Mouse (Mus musculus) CD4-positive, CD25-positive, alpha-beta regulatory T cell, adult 9 weeks (primary cell): ENCODE measurements around the gene Cnih2. TPM values are rescaled to one million over a fixed set of nuclear protein-coding genes. Genes with fewer than 3 reads are reported as not detected.

Experiments used
- polyA plus RNA-seq: library from polyadenylated mRNA; unstranded; fragments of 100-300 nt; shearing (Covaris generic); gene quantifications from one replicate; pipeline ENCODE4 v1.2.1, GENCODE M21; 2017

The Cnih2 gene
- 1.5 TPM for polyA plus RNA-seq

GRCm38 (mm10) chr19:5098363-5099143, at the start of gene Cnih2:
Gene Cnih2, minus strand, starts transcription at chr19:5098521.

DNA sequence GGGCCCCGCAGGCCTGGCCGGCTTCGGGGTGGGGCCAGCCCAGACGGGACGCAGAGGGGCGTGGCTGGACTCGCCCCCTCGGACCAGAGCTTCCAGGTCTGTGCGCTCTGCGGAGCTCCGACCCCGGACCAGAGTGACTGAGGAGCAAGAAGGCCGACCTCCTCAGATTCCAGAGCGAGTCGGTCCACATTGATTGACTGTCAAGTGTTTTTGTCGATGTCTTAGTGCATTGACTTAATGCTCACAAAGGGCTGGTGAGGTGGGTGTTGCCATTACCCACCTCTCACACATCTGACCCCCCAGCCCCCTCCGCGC, 20.0 kb upstream of the Cnih2 start, which contains the start of gene Klc2:
TSS of gene Klc2 (minus strand) at position 177 of the 315 bp plus-strand sequence.

DNA sequence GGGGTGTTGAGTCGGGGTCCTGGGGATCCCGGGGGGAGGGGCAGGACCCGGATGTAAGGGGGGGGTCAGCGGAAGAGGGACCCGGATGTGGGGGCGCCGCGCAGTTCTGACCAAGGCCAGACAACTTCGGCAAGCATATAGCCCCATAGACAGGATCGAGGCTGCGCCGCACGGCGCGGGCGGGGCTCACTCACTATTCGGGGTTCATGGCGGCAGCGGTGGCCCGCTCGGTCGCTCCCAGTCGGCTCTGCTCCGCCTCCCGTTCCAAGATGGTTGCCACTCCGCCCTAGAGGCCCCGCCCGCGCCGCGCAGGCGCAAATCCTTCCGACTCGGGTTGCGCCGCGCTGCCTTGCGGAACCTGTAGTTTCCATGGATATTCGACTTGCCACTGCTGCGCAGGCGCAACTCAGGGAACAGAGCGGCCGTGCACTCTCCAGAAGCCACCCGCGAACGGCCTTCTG, 8.4 kb upstream of the Cnih2 start, which contains the start of gene Rab1b:
TSS of gene Rab1b (minus strand) at position 342 of the 461 bp plus-strand sequence.

DNA sequence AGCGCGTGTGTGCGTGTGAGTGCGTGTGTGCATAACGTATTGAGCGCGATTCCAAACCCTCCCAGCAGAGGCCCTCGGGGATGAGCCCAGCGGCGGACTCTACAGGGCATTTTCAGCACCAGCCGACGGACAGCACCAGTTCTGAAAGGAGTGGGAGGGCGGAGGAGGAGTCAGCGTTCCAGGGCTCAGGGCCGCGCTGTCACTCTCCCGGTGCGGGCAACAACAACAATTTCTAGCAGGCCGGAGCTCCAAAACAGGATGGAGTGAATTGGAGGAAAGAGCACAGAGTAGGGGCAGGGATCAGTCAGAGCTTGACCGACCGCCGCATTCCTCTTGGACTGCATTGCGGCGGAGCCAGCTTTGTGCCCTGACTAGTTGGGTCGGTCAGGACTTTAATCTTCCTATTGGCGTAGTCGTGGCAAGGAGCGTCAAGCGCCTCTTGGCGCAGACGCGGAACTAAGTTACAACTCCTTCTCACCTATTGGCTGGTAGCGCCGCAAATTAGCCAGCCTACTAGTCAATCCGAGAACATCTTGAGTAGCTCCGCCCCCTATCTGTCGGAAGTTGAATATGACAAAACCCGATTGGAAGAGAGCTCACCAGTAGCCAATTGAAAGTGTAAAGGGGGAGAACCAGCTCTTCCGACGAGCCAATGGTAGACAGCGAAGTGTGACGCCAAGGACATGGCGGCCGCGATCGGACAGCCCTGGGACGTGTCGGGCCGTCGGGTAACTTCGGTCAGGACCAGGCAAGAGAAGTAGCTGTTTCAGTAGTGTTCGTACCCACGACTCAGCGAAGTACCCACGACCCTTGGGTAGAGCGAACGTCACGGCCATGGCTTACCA, 10.2 kb downstream of the Cnih2 start, which contains the start of gene Yif1a:
TSS of gene Yif1a (plus strand) at position 655 of the 845 bp plus-strand sequence.

GRCm38 (mm10) chr19:5085145-5085863, 13.0 kb downstream of the Cnih2 start, which contains the start of gene Tmem151a:
Gene Tmem151a, minus strand, starts transcription at chr19:5085531.

GRCm38 (mm10) chr19:5067867-5068569, 30.3 kb downstream of the Cnih2 start, which contains the start of gene Cd248:
Gene Cd248, plus strand, starts transcription at chr19:5068078.

DNA sequence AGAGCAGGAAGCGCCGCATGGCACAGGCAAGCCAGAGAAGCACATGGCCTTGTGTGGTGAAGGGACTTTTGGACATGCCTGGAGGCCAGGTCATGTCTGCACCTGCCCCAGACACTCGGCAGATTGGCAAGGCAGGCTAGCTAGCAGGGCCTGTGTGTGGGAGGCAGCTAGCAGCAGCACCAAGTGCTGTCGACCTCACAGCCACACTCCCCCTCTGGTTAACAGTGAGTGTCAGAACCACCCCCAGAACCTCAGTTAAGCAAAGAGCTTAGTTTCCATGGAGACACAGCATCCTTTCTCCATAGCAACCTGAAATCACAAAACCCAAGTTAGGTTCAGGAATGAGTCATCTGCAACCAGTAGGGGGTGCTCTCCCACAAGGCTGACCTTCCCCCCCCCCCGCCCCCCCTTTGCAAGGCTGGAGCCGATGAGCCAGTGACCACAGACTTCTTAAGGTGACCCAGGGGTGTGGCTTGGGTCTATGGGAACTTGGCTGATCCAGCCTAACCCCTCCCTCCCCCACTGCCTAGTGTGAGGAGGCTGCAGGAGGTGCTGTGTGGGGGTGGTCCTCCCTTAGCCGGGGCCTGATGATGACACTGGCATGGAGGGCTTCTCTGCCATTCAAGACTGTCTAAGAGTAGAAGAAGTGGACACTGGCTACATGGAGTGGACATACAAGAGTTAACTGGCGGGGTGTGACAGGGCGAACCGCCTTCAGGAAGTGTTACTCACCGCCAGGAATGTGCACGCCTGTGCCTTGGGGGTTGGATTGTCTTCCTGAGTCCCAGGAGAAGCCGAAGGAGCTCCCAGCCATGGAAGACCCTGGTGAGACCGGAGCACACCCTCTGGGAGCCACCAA, 48.0 kb downstream of the Cnih2 start, which contains the start of gene Rin1:
TSS of gene Rin1 (plus strand) at position 435 of the 859 bp plus-strand sequence.

Other genes with a start within 250 kb of the Cnih2 start
- gene Ctsf, start 243.4 kb downstream of the Cnih2 start, polyA plus RNA-seq: 4.7 TPM
- gene Actn3, start 220.6 kb downstream of the Cnih2 start, polyA plus RNA-seq: 0.12 TPM
- gene Zdhhc24, start 219.9 kb downstream of the Cnih2 start, polyA plus RNA-seq: 5.9 TPM
- 0.76 TPM for gene Bbs1, start 191.9 kb downstream of the Cnih2 start, polyA plus RNA-seq
- gene Dpp3, start 170.2 kb downstream of the Cnih2 start, polyA plus RNA-seq: 136 TPM
- 0.53 TPM for gene Peli3, start 155.4 kb downstream of the Cnih2 start, polyA plus RNA-seq
- 80.2 TPM for gene Mrpl11, start 136.4 kb downstream of the Cnih2 start, polyA plus RNA-seq
- gene Npas4, start 108.2 kb downstream of the Cnih2 start, polyA plus RNA-seq: 1.1 TPM
- 2.7 TPM for gene Slc29a2, start 74.7 kb downstream of the Cnih2 start, polyA plus RNA-seq
- 17.2 TPM for gene B4gat1, start 59.7 kb downstream of the Cnih2 start, polyA plus RNA-seq
- 1.9 TPM for gene AC124502.3, start 59.6 kb downstream of the Cnih2 start, polyA plus RNA-seq
- 109 TPM for gene Brms1, start 57.2 kb downstream of the Cnih2 start, polyA plus RNA-seq
- 0.30 TPM for gene Rin1, start 48.0 kb downstream of the Cnih2 start, polyA plus RNA-seq
- not detected for gene Cd248, start 30.4 kb downstream of the Cnih2 start, polyA plus RNA-seq
- not detected for gene Tmem151a, start 13.0 kb downstream of the Cnih2 start, polyA plus RNA-seq
- gene Yif1a, start 10.0 kb downstream of the Cnih2 start, polyA plus RNA-seq: 86.1 TPM
- 267 TPM for gene Rab1b, start 8.6 kb upstream of the Cnih2 start, polyA plus RNA-seq
- 5.4 TPM for gene Klc2, start 20.0 kb upstream of the Cnih2 start, polyA plus RNA-seq
- gene Pacs1, start 174.6 kb upstream of the Cnih2 start, polyA plus RNA-seq: 15.1 TPM
- 449 TPM for gene Sf3b2, start 196.9 kb upstream of the Cnih2 start, polyA plus RNA-seq
- gene Gal3st3, start 199.8 kb upstream of the Cnih2 start, polyA plus RNA-seq: not detected
- not detected for gene Catsper1, start 237.2 kb upstream of the Cnih2 start, polyA plus RNA-seq